Mouse (Mus musculus) thymus, postnatal 36 days (tissue): ENCODE measurements around the gene 4930469K13Rik.

Experiments used
- DNase-seq, 2 experiments: peaks; one replicate each; pipeline ENCODE4 v3.0.0; 2022; ENCODE audit warnings: mixed read lengths in 2 of 2

4930469K13Rik gene

DNA sequence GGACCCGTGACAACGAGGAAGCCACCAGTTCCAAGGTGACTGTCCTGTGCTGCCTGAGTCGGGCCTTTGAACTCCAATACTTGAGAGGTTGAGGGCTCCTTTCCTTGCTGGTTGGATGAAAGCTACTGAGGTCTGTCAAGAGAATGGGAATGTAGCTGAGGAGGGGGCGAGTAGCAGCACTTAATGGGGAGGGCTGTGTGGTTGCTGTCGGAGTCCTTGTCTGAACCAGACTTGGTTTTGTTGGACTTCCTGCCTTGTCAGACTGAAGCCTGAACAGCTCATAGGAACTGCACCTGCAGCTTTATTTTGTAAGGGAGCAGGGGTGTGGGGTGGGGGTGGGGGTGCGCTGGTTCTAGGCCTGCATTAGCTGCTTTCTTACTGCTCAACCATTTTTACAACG is 19.8 kb downstream of the 4930469K13Rik start:
- peak; percentile 61 to 65 for DNase-seq

DNA sequence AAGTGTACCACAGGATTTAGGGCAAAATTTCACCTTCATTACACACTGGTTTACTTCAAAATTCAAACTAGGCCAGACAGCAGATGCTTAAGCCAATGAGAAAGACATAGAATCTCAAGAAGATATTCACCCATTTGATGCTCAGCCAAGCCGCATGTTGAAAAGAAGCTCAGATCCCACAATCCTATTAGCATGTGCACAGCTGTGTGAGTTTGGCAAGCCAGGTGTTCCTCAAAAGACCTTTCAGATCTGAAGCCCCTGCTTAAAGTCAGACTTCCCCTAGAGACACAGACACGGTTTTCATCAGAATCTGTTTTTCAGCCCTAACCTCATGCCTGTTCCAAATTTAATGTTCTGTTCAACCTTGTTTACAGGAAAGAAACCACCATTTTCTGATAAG is 20.5 kb downstream of the 4930469K13Rik start:
- DNase-seq = peak; percentile 42 to 73

GRCm38 (mm10) chr11:34073776-34074175 is 24.6 kb downstream of the 4930469K13Rik start:
- peak; percentile 61 to 64 for DNase-seq

DNA sequence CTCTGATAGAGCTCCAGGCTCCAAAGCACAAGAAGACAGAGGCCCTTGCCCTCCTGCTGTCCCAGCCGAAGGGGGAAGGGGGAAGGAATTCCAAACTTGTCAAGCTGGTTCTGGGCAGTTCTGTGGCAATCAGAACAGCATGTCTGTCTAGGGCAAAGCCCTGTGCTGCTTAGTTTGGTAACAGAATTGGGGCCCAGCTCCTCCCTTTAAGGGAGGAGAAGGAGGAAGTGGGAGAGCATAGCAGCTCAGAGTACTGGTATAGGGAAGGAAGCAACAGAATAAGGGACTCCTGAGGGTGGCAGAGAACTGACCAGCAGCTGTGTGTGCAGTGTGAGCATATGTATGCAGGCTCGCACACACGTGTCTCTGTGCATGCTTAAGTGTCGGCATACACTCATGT is 26.0 kb downstream of the 4930469K13Rik start:
- DNase-seq = no peak

- no peak for DNase-seq
These were observed 27.8 kb downstream of the 4930469K13Rik start for GRCm38 (mm10) chr11:34070596-34070995.

GRCm38 (mm10) chr11:34063702-34064485 is 34.5 kb downstream of the 4930469K13Rik start:
- DNase-seq = peak; percentile 82 to 89

- no peak for DNase-seq
These were observed 35.1 kb downstream of the 4930469K13Rik start for GRCm38 (mm10) chr11:34063257-34063656.

DNA sequence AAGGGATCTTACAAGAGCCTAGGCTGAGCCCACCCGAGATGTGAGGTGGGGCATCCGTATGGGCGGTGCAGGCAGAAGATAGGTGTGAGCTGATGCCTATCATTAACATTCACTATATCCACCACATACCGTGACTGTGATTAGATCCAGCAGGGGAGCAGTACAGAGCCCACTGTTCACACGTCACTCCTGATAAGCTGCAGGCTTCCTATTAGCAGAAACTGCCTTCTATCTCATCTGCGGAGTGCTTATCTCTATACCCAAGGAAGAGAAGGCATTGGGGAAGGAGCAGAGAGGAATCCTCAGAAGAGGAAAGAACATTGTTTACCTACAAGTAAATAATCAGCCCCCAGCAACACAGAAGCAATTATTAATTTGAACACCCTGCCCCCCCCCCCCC is 36.6 kb downstream of the 4930469K13Rik start:
- DNase-seq = no peak

GRCm38 (mm10) chr11:34058960-34059359 is 39.4 kb downstream of the 4930469K13Rik start:
- no peak for DNase-seq

- no peak for DNase-seq
These were observed 40.0 kb downstream of the 4930469K13Rik start for GRCm38 (mm10) chr11:34058332-34058731.

- no peak for DNase-seq
These were observed 41.6 kb downstream of the 4930469K13Rik start for GRCm38 (mm10) chr11:34056715-34057114.

GRCm38 (mm10) chr11:34054031-34054727 is 44.2 kb downstream of the 4930469K13Rik start:
- DNase-seq = no peak

DNA sequence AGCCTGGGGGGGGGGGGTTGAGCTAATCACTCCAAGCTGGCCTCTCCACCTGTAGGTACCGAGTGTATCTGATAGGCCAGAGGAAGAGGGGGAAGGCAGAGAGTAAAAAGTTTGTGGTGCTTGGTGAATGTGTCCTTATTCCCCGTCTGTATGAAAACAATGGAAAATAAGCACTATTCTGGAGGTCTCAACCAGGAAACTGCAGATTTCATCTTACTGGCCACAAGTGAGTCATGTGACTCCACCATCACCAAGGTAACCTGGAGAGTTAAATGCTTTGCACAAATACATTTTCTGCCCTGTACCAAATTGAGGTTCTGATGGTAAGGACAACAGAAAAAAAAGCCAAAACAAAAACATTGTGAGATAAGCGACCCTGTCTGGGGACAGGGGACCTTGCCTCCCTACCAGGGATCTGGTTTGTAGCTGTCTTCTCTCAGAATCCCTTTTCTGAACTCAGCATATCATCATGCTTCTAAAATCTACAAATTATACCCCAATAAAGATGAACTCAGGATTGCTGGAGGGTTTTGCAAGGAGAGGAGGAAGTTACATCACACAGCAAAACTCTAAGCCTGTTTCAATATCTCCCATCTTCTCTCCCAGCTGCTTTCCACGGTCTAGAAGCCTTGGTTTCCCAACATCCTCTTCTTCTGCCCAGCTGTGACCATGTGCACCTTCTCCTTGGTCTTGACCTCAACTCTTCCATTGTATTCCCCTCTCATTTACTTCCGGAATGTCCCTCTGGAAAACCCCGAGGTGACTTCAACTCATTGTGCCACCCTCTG is 45.1 kb downstream of the 4930469K13Rik start:
- no peak for DNase-seq

- no peak for DNase-seq
These were observed 47.7 kb downstream of the 4930469K13Rik start for GRCm38 (mm10) chr11:34050643-34051042.

GRCm38 (mm10) chr11:34050063-34050462 is 48.3 kb downstream of the 4930469K13Rik start:
- peak in 1 of 2 experiments; percentile 55 for DNase-seq

GRCm38 (mm10) chr11:34049125-34049379 is 49.3 kb downstream of the 4930469K13Rik start:
- DNase-seq = no peak

GRCm38 (mm10) chr11:34048375-34049124 is 49.8 kb downstream of the 4930469K13Rik start:
- peak; percentile 33 to 36 for DNase-seq

- peak in 1 of 2 experiments; percentile 37 for DNase-seq
These were observed 50.8 kb downstream of the 4930469K13Rik start for GRCm38 (mm10) chr11:34047542-34047937.

DNA sequence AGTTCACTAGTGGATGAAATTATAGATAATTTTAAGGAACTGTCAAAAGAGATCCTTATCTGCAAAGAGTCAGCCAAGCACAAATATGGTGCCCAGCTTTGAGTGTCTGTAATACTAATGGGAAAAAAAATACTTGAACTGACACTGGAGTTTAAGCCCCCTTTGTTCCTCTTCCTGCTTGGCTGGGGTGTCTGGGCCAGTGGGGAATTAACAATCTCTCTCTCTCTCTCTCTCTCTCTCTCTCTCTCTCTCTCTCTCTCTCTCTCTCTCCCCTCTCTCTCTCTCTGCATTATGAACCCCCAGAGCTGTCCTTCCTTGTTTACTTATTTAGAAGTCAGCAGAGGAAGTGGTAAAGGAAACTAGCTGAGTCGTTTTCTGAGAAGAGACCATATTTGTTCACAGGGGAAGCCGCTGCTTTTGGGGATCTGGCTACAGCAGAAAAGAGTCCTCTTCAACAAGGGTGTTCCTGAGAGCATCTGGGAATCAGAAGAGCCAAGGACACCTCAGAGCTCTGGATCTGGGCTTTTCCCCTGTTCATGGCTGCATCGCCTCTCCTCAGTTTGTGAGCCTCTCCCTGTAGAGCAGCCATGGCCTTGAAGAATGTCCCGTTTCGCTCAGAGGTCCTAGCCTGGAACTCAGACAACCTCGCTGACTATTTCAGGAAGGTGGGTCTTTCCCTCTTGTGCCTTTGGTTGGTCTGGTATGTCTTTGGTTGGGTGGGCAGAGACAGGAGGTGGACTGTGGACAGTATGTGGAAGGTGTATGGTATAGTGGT is 51.4 kb downstream of the 4930469K13Rik start, which contains the start of gene Lcp2:
Lcp2 (plus strand) TSS at position 154 of the 775 bp plus-strand sequence.
- peak; percentile 49 to 60 for DNase-seq

DNA sequence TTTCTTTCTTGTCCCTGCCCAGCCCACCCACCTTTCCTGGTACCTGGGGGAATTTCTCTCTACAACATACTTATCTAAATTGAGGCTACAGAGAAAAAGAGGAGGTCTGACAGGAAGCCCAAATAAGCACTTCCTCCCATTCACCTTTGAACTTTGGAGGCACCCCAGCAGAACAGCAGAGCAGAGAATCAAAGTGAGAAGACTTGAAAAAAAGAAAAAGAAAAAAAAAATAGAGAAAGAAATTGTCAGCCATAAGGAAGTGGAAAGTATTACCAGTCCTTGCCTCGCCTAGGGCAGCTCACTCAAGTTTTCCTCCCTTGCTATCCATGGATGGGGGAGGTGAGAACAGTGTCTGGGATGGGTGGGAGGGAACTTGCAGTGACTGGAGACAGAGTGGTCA is 55.5 kb downstream of the 4930469K13Rik start:
- DNase-seq = peak; percentile 47 to 57

- DNase-seq = no peak
These were observed 58.3 kb downstream of the 4930469K13Rik start for GRCm38 (mm10) chr11:34040061-34040460.
